Mouse (Mus musculus) brain, embryonic 14.5 days (tissue): ENCODE results near the gene Ubtd2.

Source experiments
- CTCF ChIP-seq: fragments of 200-500 bp; IDR thresholded peaks from 2 replicates; pipeline ENCODE4 v1.5.1; 2012; ENCODE audit warnings: inconsistent platforms, mild to moderate bottlenecking, moderate library complexity, borderline replicate concordance; ENCODE audit not compliant: insufficient read depth, insufficient read length; ENCODE audit errors: extremely low read depth
- POLR2A ChIP-seq: fragments of 200-500 bp; IDR thresholded peaks from 2 replicates; pipeline ENCODE4 v1.6.1; 2012; ENCODE audit warnings: mild to moderate bottlenecking, inconsistent platforms, borderline replicate concordance; ENCODE audit not compliant: poor library complexity, insufficient read depth, insufficient read length, severe bottlenecking; ENCODE audit errors: extremely low read depth

GRCm38 (mm10) chr11:32505091-32505739, 50.0 kb downstream of the Ubtd2 start:
- no peak for TF ChIP-seq CTCF
- TF ChIP-seq POLR2A: no peak
